Mouse (Mus musculus) adrenal gland, postnatal 4 days (tissue): ENCODE measurements around the gene Plaur. TPM values are rescaled to one million over a fixed set of nuclear protein-coding genes. Genes with fewer than 3 reads are reported as not detected.

Experiments
- DNase-seq, 2 experiments: peaks; one replicate each; pipeline ENCODE4 v3.0.0; 2021 to 2022; ENCODE audit warnings: low spot score in 2 of 2, mixed read lengths in 2 of 2
- total RNA-seq, 2 experiments: library from RNA; stranded (reverse); gene quantifications; 2 replicates each; pipeline ENCODE4 v1.2.3; 2021

Plaur gene
- total RNA-seq, 2 experiments from 2014 or later = 11.9 to 13.1 TPM

- no peak for DNase-seq
Measured at GRCm38 (mm10) chr7:24442313-24442712, 20.0 kb upstream of the Plaur start.

- DNase-seq = no peak
Measured at GRCm38 (mm10) chr7:24445266-24445926, 16.9 kb upstream of the Plaur start.

GRCm38 (mm10) chr7:24446697-24447340 is 15.5 kb upstream of the Plaur start:
- DNase-seq = no peak

- DNase-seq = no peak
Measured at GRCm38 (mm10) chr7:24448782-24449517, 13.3 kb upstream of the Plaur start.

- DNase-seq = no peak
Measured at GRCm38 (mm10) chr7:24450585-24451017, 11.7 kb upstream of the Plaur start.

GRCm38 (mm10) chr7:24451855-24452311 is 10.4 kb upstream of the Plaur start, which contains the start of gene Irgc1:
Irgc1 (minus strand) TSS chr7:24452297.
- DNase-seq = no peak

GRCm38 (mm10) chr7:24454199-24454598 is 8.1 kb upstream of the Plaur start:
- DNase-seq = no peak

GRCm38 (mm10) chr7:24455726-24456125 is 6.6 kb upstream of the Plaur start:
- no peak for DNase-seq

GRCm38 (mm10) chr7:24457726-24458370 is 4.4 kb upstream of the Plaur start:
- no peak for DNase-seq

- DNase-seq = no peak
Measured at GRCm38 (mm10) chr7:24459440-24459839, 2.8 kb upstream of the Plaur start.

GRCm38 (mm10) chr7:24459843-24460242 is 2.4 kb upstream of the Plaur start:
- no peak for DNase-seq

GRCm38 (mm10) chr7:24461376-24462051 is 770 bp upstream of the Plaur start:
- no peak for DNase-seq

GRCm38 (mm10) chr7:24466835-24467234 is 4.6 kb downstream of the Plaur start:
- no peak for DNase-seq

- DNase-seq = no peak
Measured at GRCm38 (mm10) chr7:24467886-24468285, 5.6 kb downstream of the Plaur start.

GRCm38 (mm10) chr7:24469126-24469525 is 6.8 kb downstream of the Plaur start:
- no peak for DNase-seq

- no peak for DNase-seq
Measured at GRCm38 (mm10) chr7:24470356-24470755, 8.1 kb downstream of the Plaur start.

GRCm38 (mm10) chr7:24472442-24472841 is 10.2 kb downstream of the Plaur start:
- no peak for DNase-seq

- DNase-seq = no peak
Measured at GRCm38 (mm10) chr7:24472937-24473336, 10.7 kb downstream of the Plaur start.

GRCm38 (mm10) chr7:24473913-24474529 is 11.7 kb downstream of the Plaur start:
- DNase-seq = peak in 1 of 2 experiments; percentile 47

GRCm38 (mm10) chr7:24474811-24475506 is 12.7 kb downstream of the Plaur start:
- no peak for DNase-seq
